Mouse (Mus musculus): ENCODE results near the gene 2210011C24Rik. TPM values are rescaled to one million over a fixed set of nuclear protein-coding genes. Genes with fewer than 3 reads are reported as not detected.

2210011C24Rik gene
- polyA plus RNA-seq, 1 experiment: 6.1 TPM

DNA sequence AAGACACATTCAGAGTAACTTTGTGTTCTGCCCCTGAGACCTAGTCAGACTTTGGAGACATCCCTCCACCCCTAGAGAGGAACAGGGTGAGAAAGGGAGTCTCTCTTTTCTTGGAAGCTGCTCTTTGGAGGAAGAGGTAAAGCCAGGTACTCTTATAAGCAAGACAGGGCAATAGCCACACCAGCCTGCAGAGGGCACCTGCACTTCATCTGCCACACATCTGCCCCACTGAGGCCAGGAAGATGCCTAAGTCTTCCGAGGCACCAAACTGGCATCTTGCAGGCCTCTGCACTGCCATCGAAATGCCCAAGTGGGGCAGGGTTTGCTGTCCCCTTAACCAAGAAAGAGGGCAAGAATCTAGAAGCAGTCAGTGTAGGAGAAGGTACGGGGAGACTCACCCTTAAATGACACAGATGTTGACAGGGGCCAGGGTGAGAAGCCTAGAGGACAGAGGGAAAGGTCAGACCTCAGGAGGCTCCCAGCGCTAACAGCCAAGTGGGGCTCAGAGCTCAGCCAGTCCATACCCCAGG is 35.8 kb downstream of the 2210011C24Rik start:
- Histone ChIP-seq H3ac (ENCODE audit: control insufficient read depth, insufficient read length) (no peak overlapping the region), H3K79me2 (ENCODE audit: control insufficient read depth, insufficient read depth) (peaks cover 56% of the 10 kb centered on the region), H3K27me3 (ENCODE audit: control insufficient read depth, insufficient read depth, insufficient read length) (no peaks in the 10 kb centered on the region), H3K4me2 (ENCODE audit: low read depth) (no peak overlapping the region), H3K4me3 (no peak overlapping the region), H3K36me3 (ENCODE audit: control insufficient read depth, insufficient read depth) (no peaks in the 10 kb centered on the region)
- TF ChIP-seq REST (IDR thresholded peaks at IDR 0.05; ENCODE audit: insufficient read depth, insufficient read length) (no peak), TCF3 (IDR thresholded peaks at IDR 0.05; ENCODE audit: insufficient read length, low read depth) (no peak), MYOG (IDR thresholded peaks at IDR 0.05; ENCODE audit: control insufficient read depth in 1 of 3, insufficient read depth in 1 of 3, insufficient read length in 2 of 3, low read depth in 2 of 3) (no peak), POLR2AphosphoS2 (IDR thresholded peaks at IDR 0.05; ENCODE audit: insufficient read length, low read depth) (peak; percentile 20), MYOD1 (IDR thresholded peaks at IDR 0.05; ENCODE audit: control insufficient read depth in 1 of 3, insufficient read length in 2 of 3, low read depth in 2 of 3) (no peak)

DNA sequence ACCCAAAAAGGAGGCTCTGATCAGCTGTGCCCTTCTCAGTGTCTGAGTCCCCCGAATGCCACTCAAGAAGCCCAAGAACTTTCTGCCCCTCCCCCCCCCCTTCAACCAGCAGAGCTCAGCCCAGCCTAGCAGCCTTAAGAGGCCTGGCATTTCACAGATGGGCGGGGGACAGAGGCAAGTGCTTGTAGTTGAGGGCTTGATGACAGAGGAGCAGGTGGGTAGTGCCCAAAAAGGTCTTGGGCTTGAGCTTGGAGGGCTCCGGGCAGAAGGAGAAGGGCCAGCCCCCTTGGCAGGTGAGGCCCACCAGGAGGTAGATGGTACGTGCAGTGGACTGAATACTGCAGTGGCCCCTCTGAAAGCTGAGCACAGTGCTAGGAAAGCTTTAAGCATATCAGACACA is 37.5 kb downstream of the 2210011C24Rik start:
- no peaks in the 10 kb centered on the region for H3K36me3 ChIP-seq (ENCODE audit: control insufficient read depth, insufficient read depth)
- H3K27me3 ChIP-seq (ENCODE audit: control insufficient read depth, insufficient read depth, insufficient read length): no peaks in the 10 kb centered on the region
- H3K4me3 ChIP-seq: peak overlapping the region; percentile 82
- H3K79me2 ChIP-seq (ENCODE audit: control insufficient read depth, insufficient read depth): peaks cover 56% of the 10 kb centered on the region
- H3ac ChIP-seq (ENCODE audit: control insufficient read depth, insufficient read length): no peak overlapping the region
- peak in 1 of 3 experiments; percentile 18 for TF ChIP-seq MYOG (IDR thresholded peaks at IDR 0.05; ENCODE audit: control insufficient read depth in 1 of 3, insufficient read depth in 1 of 3, insufficient read length in 2 of 3, low read depth in 2 of 3)
- no peak for TF ChIP-seq POLR2A (IDR thresholded peaks at IDR 0.05; ENCODE audit: insufficient read length, low read depth)
- peak overlapping the region; percentile 90 for H3K4me2 ChIP-seq (ENCODE audit: low read depth)

DNA sequence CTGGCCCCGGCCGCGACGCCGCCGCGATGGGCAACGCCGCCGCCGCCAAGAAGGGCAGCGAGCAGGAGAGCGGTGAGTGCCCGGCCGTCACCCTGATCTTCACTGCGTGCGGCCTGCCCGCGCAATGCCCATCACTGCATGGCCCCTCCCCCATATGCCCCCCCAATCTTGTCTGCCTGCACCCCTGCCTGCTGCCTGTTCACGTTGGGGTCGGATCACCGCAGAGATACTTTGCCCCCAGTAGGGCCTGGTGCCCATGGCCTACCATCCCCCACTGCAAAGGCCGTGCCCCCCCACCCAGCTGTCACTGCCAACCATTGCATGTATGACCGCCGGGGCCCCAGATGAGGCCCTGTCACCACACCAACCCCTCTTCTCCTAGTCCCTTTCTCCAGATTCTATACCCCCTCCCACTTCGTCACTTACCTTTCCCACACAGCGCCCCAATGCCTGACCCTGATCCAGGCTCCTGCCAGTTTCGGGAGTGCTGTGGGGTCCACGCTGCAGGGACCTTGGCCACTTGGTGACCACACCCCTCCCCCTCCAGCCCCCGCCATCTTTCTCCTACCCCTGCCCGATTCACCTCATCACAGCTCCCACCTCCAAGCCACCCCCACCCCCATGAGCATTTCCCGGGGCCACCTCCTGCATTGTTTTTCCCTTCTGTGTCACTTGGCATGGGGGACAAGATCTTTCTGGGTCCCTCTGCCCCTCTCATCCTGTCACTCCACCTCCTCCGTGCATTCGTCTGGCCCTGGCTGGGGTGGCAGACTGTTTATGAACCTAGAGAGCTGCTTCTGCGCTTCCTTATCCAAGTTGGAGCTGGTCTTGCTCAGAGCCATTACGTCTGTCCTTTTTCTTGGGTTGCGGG is 38.6 kb downstream of the 2210011C24Rik start:
- H3K4me2 ChIP-seq (ENCODE audit: low read depth): peak overlapping the region; percentile 90
- peak overlapping the region; percentile 98 for H3ac ChIP-seq (ENCODE audit: control insufficient read depth, insufficient read length)
- no peaks in the 10 kb centered on the region for H3K27me3 ChIP-seq (ENCODE audit: control insufficient read depth, insufficient read depth, insufficient read length)
- H3K4me3 ChIP-seq: peak overlapping the region; percentile 82
- H3K79me2 ChIP-seq (ENCODE audit: control insufficient read depth, insufficient read depth): peaks cover 48% of the 10 kb centered on the region
- no peak for TF ChIP-seq TCF12 (IDR thresholded peaks at IDR 0.05; ENCODE audit: insufficient read depth, poor library complexity, severe bottlenecking)
- TF ChIP-seq MYOG (IDR thresholded peaks at IDR 0.05; ENCODE audit: control insufficient read depth in 1 of 3, insufficient read depth in 1 of 3, insufficient read length in 2 of 3, low read depth in 2 of 3): peak in 1 of 3 experiments; percentile 74
- TF ChIP-seq USF1 (IDR thresholded peaks at IDR 0.05; ENCODE audit: low read depth): no peak
- TF ChIP-seq CEBPB (IDR thresholded peaks at IDR 0.05; ENCODE audit: insufficient read depth, poor library complexity, severe bottlenecking): no peak
- no peak for TF ChIP-seq E2F4 (IDR thresholded peaks at IDR 0.05; ENCODE audit: insufficient read depth)
- TF ChIP-seq POLR2AphosphoS2 (IDR thresholded peaks at IDR 0.05; ENCODE audit: insufficient read length, low read depth): peak; percentile 53
- TF ChIP-seq MYOD1 (IDR thresholded peaks at IDR 0.05; ENCODE audit: control insufficient read depth in 1 of 3, insufficient read length in 2 of 3, low read depth in 2 of 3): peak in 2 of 3 experiments; percentile 86 to 89
- TF ChIP-seq TCF3 (IDR thresholded peaks at IDR 0.05; ENCODE audit: insufficient read length, low read depth): peak; percentile 18
- no peak for TF ChIP-seq MAX (IDR thresholded peaks at IDR 0.05; ENCODE audit: low read depth)
- no peak for TF ChIP-seq POLR2A (IDR thresholded peaks at IDR 0.05; ENCODE audit: insufficient read length, low read depth)
- H3K36me3 ChIP-seq (ENCODE audit: control insufficient read depth, insufficient read depth): no peaks in the 10 kb centered on the region

DNA sequence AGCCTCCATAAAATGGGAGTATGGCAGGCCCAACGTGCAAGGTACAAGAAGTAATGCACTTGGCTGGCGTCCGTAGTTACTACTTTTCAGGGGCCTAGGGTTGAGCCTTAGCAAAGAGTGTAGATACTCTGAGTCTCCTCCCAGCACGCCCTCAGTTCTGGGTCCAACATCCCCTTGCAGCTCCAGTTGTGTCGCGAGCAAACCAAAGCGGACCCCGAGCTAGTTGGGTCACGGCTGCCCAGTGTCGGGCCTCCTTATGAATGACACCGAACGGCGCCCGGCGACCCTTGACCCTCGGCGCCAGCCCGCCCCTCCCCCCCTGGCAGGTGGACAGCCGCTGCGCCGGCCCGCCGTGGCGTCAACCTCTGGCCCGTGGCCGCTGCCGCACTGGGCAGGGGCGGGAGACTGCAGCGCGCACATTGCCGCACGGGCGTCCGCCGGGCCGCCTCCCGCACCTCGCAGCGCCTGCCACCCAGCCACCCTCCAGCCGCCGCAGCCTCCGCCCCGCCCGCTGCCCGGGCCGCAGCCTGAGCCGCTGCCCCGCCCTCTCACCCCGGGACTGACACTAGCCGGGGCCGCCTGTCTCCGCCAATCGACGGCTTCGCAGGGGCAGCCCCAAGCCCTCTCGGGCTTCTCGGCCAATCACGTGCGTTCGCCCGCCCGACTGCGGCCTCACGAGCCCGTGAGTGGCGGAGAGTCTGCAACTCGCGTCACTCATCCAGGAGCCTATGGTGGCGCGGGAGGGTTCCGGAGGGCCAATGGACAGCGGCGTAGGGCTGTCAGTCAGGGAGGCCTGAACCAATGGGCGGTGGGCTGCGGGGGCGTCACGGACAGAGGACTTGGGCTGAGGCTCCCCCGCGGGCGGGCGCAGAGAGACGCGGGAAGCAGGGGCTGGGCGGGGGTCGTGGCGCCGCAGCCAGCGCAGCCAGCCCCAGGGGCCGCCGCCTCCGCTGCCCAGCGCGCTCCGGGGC is 39.5 kb downstream of the 2210011C24Rik start, which contains the start of gene Prkaca:
Prkaca (plus strand) TSS at position 844 of the 971 bp plus-strand sequence.
- Histone ChIP-seq H3ac (ENCODE audit: control insufficient read depth, insufficient read length) (peak within 1 kb of the TSS; percentile 98), H3K79me2 (ENCODE audit: control insufficient read depth, insufficient read depth) (peaks cover 39% of the 10 kb centered on the region), H3K4me2 (ENCODE audit: low read depth) (peak within 1 kb of the TSS; percentile 90), H3K36me3 (ENCODE audit: control insufficient read depth, insufficient read depth) (no peaks in the 10 kb centered on the region), H3K4me3 (peak within 1 kb of the TSS; percentile 82), H3K27me3 (ENCODE audit: control insufficient read depth, insufficient read depth, insufficient read length) (no peaks in the 10 kb centered on the region)
- TF ChIP-seq USF1 (IDR thresholded peaks at IDR 0.05; ENCODE audit: low read depth): peak; percentile 26
- TF ChIP-seq MYOG (IDR thresholded peaks at IDR 0.05; ENCODE audit: control insufficient read depth in 1 of 3, insufficient read depth in 1 of 3, insufficient read length in 2 of 3, low read depth in 2 of 3): peak in 1 of 3 experiments; percentile 38
- TF ChIP-seq POLR2AphosphoS2 (IDR thresholded peaks at IDR 0.05; ENCODE audit: insufficient read length, low read depth): peak; percentile 69
- peak in 1 of 3 experiments; percentile 37 for TF ChIP-seq MYOD1 (IDR thresholded peaks at IDR 0.05; ENCODE audit: control insufficient read depth in 1 of 3, insufficient read length in 2 of 3, low read depth in 2 of 3)
- peak; percentile 86 for TF ChIP-seq POLR2A (IDR thresholded peaks at IDR 0.05; ENCODE audit: insufficient read length, low read depth)
- no peak for TF ChIP-seq MAX (IDR thresholded peaks at IDR 0.05; ENCODE audit: low read depth)
- TF ChIP-seq E2F4 (IDR thresholded peaks at IDR 0.05; ENCODE audit: insufficient read depth): no peak
- peak; percentile 38 for TF ChIP-seq SRF (IDR thresholded peaks at IDR 0.05; ENCODE audit: control insufficient read depth, insufficient read length, low read depth)
- TF ChIP-seq TCF3 (IDR thresholded peaks at IDR 0.05; ENCODE audit: insufficient read length, low read depth): peak; percentile 1
- TF ChIP-seq REST (IDR thresholded peaks at IDR 0.05; ENCODE audit: insufficient read depth, insufficient read length): no peak
